Mouse (Mus musculus): ENCODE results near the gene Rhof.

DNA sequence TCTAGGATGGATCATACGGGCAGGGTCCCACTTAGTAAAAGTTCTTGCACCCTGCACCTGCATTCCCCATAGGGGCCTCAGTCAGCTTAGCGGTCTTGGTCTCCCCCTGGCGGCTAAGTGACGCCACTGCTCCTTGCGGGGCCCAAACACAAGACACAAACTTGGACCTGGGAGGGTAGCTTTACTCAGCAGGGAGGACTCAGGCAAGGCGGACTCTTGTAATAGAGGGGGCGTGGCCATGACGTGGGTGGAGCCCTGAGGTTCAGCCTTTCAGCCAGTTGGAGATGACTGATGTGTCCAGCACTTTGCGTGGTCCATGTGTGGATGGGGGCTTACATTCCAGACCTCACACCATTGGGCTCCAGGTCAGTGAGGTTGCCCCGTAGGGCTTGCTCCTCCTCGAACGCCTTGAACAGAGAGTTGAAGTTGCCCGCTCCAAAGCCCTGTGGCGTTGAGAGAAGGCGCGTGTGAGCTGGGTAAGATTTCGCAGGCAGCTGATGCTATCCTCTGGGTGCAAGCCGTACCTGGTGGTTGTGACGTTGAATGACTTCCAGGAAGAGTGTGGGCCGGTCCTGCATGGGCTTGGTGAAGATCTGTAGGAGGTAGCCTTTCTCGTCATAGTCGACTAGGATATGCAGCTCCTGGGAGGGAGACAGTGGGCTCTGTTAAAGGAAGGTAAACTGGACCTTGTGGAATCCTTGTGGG, 39.3 kb upstream of the Rhof start:
- no peak for TF ChIP-seq EP300 (IDR thresholded peaks at IDR 0.05; ENCODE audit: low read depth)
- TF ChIP-seq CTCF (IDR thresholded peaks at IDR 0.05; ENCODE audit: low read depth): peak; percentile 100
